Mouse (Mus musculus) kidney, postnatal 4 days (tissue): ENCODE results near the gene Reep1.
A peak's percentile ranks its signal among the peaks of the same experiment; 100 is the strongest.

Experiments used
- DNase-seq, 2 experiments: peaks; one replicate each; pipeline ENCODE4 v3.0.0; 2021; ENCODE audit warnings: mixed read lengths in 2 of 2

The Reep1 gene

DNA sequence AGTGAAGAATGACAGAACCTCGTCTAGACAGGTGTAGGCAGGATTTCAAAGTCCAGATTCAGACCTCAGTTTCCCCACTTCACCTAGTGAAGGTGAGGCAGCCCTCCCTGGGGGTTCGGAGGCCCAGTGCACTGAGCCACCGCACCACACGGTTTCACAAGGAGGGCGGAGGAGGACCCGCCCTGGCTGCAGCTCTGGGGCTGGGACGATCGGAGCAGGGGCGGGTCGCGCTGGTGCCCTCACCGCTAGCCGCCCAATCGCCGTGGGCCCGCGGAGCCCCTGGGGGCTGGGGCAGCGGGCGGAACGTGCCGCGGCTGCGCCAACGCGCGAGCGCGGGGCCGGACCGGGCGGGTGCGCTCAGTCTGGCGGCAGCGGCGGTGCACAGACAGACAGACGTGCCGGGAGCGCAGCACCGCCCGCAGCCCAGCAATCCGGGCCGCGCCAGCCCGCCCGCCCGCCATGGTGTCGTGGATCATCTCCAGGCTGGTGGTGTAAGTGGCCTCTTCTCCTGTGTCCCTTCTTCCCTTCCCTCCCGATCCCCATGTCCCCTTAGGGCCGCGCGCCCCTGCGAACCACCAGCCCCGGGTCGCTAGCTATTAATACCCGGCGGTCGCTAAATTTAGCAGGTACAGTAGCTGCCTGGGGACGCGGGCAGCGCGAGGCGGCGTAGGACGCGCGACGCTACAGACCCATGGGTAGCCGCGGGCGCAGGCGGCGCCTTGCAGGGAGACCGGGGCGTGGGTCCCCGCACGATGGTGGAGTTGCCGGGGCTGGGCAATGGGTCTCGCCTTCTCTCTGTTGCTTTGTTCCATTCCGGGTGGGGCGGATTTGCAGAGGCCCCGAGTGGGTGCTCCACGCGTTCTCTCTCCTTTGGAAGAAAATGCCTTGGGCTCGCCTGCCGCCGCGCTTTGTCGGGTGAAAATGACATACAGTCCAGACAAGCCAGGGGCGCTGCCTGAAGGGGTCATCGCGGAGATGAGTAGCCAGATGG, at the start of gene Reep1:
Gene Reep1, plus strand, starts transcription at position 51 of the 991 bp plus-strand sequence.
- DNase-seq: peak; percentile 61 to 74

DNA sequence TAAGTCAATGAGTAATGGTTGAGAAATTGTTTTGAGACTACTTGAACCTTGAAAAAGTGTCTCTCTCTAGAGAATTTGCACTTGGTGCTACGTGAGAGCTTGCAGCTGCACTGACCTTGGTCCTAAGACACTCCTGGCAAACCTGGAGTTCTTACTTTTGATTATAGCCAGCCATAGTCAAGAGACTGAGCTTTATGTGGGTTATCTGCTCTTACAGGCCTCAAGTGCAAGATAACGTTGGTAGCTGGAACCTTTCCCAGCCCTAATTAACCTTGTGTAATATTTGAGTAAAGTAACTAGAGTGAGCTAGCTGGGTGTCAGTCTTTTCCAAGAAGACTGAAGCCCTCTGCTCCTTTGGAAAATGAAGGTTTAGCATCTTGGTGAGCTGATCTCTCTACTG, 49.1 kb upstream of the Reep1 start:
- no peak for DNase-seq

DNA sequence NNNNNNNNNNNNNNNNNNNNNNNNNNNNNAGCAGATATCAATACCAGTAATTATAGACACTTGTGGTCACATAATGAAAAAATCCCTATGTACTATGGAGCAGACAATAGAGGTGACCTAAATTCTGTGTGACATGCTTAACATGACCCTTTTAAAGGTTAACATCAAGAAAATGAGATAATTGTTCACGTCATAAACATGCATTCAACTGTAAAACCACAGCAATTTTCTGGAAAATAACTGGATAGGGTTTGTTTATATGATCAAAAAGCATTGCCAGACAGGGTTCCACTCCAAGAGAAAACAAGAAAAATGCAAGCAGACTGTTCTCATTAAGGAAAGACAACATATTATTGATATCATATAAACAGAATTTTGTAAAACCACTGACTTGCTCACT, 42.9 kb upstream of the Reep1 start:
- no peak for DNase-seq

DNA sequence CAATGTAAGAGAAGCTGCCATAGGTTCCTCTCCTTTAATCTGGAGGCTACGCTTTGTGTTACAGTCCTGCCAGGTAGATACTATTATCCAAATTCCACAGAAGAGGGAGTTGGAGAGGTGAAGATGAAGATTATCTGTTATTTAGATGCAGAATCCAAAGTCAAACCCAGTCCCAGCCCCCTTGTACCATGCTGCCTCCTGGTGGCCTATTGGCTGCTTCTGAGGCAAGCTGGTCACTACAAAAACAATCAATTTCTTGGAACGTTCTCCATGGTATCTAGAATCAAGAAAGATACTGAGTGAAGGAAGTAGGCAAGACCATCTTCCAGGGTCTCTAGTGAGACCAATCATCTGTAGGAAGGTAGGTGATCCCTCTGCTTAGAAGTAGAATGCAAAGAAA, 34.2 kb upstream of the Reep1 start:
- peak; percentile 9 to 24 for DNase-seq

DNA sequence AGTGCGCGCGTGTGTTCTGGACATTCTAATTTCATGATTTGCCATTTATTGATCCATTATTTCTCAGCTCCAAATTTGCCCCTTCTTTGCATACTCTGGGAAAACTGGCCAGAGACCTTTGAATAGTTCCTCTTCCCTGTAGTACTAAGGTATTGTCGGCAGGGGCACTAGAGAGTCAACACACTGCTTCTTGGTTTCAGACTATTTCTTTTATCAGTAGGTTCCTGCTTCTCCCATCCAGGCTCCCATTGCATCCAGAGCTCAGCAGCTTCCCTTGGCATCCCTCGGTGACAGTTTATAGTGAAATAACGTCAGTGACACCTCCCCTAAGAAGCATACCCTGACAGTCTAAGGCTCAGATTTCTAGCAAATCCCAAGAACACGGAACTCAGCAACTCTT, 28.5 kb upstream of the Reep1 start:
- no peak for DNase-seq

DNA sequence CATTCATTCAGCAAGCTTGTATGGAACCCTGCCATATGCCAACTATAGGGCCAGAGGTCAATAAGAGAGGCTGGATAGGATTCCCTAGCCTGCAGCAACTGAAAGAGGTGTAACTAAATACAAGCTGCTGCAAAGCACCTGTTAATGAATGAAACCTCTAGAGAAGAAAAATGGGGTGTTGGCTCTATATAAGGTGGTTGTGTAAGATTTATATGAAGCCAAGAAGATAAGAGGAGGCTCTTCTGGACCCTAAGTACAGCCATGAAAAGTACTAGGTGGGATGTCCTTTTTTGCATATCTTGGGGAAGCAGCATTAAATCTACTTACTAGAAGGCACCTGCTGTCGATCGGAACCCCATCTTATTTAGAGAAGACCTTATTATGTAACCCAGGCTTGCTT, 12.2 kb upstream of the Reep1 start:
- no peak for DNase-seq

DNA sequence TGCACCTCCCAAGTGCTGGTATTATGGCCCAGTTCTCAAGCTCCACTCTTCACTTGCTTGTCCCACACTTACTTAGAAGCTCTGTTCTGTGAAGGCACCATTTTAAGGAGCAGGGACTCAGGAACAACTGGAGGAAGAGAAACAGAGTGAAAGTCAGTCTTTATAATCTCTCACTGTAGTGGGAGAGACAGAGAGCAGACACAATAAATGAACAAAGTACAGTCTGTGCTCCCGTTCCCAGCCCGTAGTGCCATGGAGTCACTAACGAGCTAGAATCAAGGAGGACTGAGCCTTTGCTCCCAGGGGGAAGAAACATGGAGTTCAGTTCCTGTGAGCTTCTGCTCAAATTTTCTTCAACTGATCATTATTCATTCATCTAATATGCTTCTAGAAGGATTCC, 11.8 kb upstream of the Reep1 start:
- DNase-seq: no peak

DNA sequence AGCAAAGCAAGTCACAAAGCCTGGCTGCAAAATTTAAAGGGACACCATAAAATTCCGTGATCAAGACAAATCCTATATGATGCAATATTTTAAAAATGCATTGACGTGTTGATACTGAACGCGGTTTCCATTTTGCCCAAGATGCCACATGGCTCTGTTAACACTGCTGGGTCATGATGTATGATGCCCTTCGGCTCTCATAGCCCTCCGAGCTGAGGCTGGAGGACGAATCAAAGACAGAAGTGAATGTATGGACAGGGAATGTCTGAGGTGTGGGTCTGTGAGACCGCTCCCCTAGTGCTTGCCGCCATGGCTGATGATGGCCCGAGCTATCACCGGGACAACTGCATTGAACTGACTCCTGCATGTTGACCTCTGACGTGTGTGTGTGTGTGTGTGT, 490 bp upstream of the Reep1 start:
- DNase-seq: no peak

DNA sequence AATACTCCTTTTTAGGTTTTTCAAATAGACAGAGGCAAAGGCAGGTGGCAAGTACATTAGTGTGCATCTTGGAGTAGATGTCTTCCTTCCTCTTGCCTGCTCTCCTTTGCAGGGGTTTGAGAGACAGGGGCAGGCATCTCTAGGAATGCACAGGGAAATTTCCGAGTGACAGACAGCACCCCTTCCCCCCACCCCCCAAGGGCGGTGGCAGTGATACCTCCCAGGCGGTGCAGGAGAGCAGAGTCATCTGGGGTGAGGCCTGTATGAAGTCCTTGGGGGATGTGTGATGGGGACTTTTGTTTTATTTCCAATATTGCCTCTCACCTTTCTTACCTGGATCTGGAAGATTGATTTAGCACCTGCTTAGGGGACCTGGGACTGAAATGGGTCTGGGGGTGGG, 1.2 kb downstream of the Reep1 start:
- DNase-seq: no peak

DNA sequence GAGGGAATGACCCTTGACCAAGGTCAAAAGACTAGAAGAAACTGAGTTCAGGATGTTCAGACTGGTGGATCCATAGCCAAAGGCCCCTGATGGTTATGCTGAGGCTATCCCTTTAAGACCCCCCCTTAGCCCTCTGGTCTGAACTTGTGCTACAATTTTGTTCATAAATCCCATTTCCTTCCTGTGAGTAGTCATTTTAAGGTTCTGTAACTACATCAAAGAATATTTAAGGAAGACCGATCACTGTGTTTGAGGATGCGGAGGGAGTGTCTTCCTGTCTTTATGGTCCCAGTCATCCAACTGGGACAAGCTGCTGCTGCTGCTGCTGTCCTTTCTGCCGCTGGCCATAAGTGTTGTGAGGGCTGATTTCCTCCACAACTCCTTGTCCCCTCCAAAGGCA, 3.0 kb downstream of the Reep1 start:
- peak in 1 of 2 experiments; percentile 15 for DNase-seq

DNA sequence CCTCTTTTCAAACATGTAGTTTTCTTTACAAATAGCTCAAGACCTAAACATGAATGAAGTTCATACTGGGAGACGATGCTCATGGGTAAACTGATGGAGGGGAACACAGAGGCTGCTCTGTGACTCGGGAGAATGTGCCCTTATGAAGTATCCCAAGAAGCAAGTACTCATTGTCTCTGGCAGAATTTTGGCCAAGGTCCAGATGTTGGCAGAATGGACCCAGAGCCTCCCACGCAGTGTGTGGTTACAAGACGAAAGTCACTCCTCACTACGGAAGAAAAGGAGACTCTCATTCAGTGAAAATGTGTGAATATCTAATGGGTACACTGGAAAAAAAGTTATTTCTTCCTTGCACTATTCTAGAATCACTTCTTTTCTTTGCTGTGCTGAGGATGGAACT, 3.8 kb downstream of the Reep1 start:
- DNase-seq: no peak

DNA sequence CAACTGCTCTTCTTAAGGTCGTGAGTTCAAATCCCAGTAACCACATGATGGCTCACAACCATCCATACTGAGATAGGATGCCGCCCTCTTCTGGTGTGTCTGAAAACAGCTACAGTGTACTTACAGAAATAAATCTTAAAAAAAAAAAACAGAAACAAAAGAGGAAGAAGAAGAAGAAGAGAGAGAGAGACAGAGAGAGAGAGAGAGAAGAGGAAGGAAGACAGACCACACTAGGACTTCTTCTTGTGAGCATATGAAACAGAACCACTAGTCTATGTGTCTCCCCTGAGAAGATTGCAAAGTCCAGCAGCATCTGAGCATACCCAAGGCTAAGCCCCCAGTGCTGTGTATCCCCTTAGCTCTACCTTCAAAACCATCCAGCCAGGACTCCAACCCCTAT, 6.2 kb downstream of the Reep1 start:
- no peak for DNase-seq

DNA sequence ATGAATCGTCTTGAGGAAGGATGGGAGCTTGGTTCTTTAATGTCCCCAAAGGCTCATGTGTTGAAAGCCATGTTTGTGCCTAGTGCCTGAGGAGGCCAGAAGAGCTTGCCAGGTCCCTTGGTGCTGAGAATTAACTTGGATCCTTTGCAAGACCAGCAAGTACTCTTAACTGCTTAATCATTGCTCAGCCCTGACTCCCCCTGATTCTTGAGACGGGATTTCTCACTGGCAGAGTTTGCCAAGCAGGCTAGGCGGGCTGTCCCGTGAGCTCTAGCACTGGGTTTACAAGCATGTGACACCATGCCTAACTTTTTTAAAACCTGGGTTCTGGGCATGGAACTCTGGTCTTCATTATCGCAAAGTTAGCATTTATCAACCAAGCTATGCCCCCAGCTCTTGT, 7.6 kb downstream of the Reep1 start:
- no peak for DNase-seq

DNA sequence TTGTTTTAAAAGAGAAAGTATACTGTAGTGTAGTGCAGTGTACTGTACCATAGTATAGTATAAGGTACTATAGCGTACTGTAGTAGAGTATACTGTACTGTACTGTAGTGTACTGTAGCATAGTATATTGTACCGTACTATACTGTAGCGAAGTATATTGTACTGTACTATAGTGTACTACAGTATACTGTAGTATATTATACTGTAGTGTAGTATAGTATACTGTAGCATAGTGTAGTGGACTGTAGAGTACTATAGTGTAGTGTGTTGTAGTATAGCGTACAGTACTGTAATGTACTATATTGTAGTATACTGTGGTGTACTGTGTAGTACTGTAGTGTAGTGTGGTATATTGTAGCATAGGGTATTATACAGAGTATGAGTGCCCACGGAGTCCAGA, 9.1 kb downstream of the Reep1 start:
- no peak for DNase-seq

DNA sequence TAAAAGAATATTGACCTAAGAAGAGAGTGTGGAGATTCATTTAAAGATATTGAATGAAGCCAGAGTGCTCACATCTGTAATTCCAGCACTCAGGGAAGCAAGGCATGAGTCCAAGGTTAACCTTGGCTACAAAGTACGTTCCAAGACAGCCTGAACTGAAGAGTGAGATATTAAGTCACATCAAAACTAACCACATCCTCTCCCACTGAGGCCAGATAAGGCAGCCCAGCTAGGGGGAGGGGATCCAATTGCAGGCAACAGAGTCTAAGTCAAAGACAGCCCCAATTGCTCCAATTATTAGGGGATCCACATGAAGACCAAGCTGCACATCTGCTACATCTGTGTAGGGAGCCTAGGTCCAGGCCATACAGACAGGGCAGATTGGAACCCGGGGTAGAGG, 11.0 kb downstream of the Reep1 start:
- DNase-seq: no peak

DNA sequence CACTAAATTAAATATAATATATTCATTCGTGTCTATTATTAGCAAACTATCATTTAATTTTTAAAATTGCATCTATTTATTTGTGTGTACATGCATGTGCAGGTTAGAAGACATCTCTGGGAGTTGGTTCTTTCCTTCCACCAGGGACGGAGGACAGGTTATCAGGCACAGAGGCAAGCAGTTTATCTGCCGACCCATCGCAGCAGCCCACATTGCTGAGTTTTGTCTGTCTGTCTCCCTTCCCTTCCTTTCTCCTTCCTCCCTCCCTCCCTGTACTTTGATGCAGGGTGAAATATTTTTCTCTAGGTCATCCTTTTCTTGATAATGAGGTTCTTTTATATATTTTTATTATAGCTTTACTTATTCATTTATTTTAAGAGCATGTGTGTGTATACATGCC, 11.9 kb downstream of the Reep1 start:
- no peak for DNase-seq

DNA sequence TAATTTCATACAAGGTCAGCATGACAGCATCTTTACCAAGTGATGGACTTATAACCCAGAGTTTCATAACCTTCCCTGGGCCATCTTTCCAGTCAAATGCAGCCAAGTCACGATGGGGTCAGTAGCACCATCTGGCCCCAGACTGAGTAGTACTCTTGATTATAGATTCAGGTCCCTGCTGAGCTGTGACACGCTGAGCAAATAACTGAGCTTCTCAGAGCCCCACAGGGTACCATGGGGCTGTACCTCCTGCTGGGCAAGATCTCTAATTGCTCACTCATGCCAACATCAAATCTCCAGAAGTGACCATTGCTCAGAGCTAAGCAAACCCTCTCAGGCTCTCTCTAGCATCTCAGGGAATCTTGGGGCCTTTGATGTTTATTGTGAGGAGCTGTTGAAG, 15.6 kb downstream of the Reep1 start:
- no peak for DNase-seq

DNA sequence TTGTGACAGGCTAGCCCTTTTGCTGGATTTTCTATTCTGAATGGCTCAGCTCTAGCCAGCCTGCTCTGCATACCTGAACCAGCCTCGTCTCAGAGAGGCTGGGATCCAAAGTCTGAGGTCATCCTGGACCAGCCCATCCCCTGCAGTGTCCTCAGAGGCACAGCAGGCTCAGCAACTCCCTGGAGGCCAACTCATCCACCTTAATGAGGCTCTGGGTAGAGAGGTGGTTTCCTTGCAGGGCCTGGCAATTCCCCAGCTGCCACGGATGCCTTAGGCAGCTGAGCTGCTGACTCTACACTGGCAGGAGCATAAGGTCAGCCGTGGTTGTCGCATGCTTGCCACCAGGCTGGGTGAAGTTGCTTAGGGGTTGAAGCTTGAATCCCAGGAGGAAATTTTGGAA, 16.2 kb downstream of the Reep1 start:
- no peak for DNase-seq

DNA sequence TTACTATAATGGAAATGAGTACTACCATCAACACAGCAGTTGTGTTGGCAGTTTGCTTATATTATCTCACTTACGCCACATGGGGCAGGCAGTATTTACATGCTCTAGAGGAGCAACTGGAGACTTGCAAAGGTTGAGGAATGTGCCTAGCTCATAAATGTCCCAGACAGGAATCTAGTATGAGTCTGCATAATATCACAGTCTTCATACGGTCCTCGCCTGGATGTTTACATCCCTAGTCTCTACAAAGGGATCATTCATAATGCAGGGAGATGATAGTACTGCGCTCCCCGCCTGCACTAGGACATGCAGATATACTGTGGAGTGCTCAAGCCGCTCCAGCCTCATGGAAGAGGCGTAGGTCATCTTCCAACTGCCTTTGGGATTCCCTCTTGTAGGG, 19.3 kb downstream of the Reep1 start:
- no peak for DNase-seq

DNA sequence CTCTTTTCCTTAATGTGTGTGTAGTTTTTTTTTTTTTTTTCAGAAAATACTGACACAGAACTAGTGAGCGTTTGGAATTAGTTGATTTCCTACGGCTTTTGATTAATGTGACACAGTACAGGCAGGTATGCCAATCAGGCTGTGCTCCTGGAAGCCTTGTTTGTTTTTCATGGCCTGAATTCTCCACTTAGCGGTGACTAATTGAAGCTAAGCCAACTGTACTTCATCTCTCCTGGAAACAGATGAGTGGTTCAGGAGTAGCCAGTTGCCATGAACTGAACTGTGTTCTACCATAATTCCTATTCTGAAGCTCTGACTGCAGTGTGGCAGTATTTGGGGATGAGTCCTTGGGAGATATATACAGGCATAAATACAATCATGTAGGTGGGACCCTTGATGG, 20.9 kb downstream of the Reep1 start:
- no peak for DNase-seq

DNA sequence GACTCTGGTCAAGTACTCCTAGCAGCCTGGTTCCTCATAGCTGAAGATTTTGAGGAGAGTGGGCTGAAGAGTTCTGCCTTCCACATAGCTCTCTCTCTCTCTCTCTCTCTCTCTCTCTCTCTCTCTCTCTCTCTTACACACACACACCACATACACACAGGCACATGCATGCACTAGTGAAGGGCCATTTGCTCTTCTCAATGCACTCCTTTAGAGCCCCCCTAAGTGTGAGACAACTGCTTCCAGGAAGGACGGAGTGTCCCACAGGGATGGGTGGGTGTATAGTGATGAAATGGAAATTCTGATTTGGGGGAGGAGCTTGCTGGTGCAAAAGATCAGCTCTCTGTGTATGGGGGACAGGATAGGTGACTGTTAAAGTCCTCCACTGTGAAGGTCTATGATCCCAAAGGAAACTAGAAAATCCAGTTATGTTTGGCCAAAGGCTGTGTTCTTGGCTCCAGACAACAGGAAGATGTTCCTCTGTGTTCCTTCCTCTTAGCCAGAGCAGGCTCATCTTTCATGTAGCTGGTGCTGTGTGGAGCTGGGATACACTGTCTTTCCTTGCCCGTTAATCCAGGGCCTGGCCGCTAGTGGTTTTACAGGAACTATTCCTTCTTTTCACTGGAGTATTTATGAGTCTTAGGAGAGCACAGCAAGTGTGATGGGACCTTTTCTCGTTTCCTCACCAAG, 27.7 kb downstream of the Reep1 start:
- DNase-seq: peak in 1 of 2 experiments; percentile 27

DNA sequence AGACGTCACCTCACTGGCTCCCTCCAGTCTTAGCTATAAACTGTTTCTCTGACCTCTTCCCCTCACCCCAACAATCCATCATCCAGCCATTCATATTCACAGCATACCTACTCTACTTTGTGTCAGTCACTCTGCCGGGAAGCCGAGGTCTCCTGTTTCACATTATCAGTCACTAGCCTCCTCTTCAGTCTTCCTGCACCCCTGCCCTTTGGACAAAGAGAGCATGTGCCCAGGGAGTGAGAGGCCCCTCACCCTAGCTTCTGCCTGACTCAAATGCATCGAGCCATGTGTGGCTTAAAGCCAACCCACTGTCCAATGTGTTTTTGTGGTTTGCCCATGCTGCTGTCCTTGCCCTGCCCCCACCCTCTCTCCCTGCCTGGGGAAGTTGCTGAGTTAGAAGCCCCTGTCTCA, 28.2 kb downstream of the Reep1 start:
- peak; percentile 43 to 44 for DNase-seq

DNA sequence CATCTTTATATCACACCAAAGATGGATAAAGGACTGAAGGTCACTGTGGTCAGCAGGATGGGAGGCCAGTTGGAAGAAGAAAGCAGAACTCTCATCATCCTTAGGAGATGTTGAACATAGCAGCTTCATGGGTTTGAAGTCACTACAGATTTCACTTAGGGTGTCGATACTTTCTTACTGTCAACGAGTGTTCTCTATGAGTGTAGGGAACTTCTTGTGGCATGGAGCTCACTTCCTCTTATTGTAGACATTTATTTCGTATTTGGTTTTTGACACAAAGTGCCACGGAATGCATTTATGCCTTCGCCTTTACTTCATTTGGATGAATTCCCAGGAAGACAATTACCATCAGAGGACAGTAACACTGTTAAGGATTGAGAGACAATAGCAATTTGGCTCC, 28.7 kb downstream of the Reep1 start:
- no peak for DNase-seq

DNA sequence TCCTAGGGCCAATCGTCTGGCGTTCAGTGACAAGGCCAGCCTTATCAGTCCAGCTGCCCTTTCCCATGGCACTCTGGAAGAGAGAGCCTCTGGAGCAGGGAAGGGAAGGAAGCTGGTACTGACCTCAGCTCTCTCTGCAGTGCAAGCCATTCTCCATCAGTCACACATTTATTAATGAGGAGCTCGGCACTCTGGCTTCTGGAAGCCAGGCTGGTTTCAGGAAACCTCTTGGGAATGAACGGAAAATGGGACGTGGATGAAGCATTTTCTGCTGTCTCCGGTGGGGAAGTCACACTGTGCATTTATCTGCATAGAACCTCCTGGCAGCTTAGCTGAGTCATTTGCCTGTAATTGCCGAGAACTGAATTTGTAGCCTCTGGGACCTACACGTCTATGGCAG, 29.8 kb downstream of the Reep1 start:
- DNase-seq: peak in 1 of 2 experiments; percentile 15
